Mouse (Mus musculus) CD8-positive naive resting alpha-beta T cell, adult 2 months (primary cell): ENCODE results near the gene Ccng1.

ENCODE experiments used
- DNase-seq, 2 experiments: peaks; one replicate each; pipeline ENCODE4 v3.0.0; 2022; ENCODE audit warnings: low read depth in 2 of 2, low spot score in 2 of 2

The Ccng1 gene

GRCm38 (mm10) chr11:40755109-40755627, at the start of gene Ccng1:
Gene Ccng1 (minus strand): TSS chr11:40755311.
- peak; percentile 62 to 65 for DNase-seq

- DNase-seq = no peak
Observed at GRCm38 (mm10) chr11:40790307-40790706, 35.2 kb upstream of the Ccng1 start.

- no peak for DNase-seq
Observed at GRCm38 (mm10) chr11:40789701-40790100, 34.6 kb upstream of the Ccng1 start.

GRCm38 (mm10) chr11:40786900-40787299, 31.8 kb upstream of the Ccng1 start:
- no peak for DNase-seq

- DNase-seq = no peak
Observed at GRCm38 (mm10) chr11:40784326-40784725, 29.2 kb upstream of the Ccng1 start.

GRCm38 (mm10) chr11:40783346-40783745, 28.2 kb upstream of the Ccng1 start:
- DNase-seq = no peak

- DNase-seq = no peak
Observed at GRCm38 (mm10) chr11:40781857-40782256, 26.7 kb upstream of the Ccng1 start.

GRCm38 (mm10) chr11:40775315-40776269, 20.5 kb upstream of the Ccng1 start:
- no peak for DNase-seq

- DNase-seq = no peak
Observed at GRCm38 (mm10) chr11:40764690-40765089, 9.6 kb upstream of the Ccng1 start.

GRCm38 (mm10) chr11:40763395-40763794, 8.3 kb upstream of the Ccng1 start:
- DNase-seq = peak in 1 of 2 experiments; percentile 29

GRCm38 (mm10) chr11:40759896-40760295, 4.8 kb upstream of the Ccng1 start:
- DNase-seq = no peak

GRCm38 (mm10) chr11:40755968-40756367, 857 bp upstream of the Ccng1 start:
- no peak for DNase-seq

- no peak for DNase-seq
Observed at GRCm38 (mm10) chr11:40754664-40755107, 425 bp downstream of the Ccng1 start.

- no peak for DNase-seq
Observed at GRCm38 (mm10) chr11:40753836-40754235, 1.3 kb downstream of the Ccng1 start.

- DNase-seq = no peak
Observed at GRCm38 (mm10) chr11:40747716-40748115, 7.4 kb downstream of the Ccng1 start.

- no peak for DNase-seq
Observed at GRCm38 (mm10) chr11:40746361-40746760, 8.8 kb downstream of the Ccng1 start.

GRCm38 (mm10) chr11:40744348-40744747, 10.8 kb downstream of the Ccng1 start:
- no peak for DNase-seq

- no peak for DNase-seq
Observed at GRCm38 (mm10) chr11:40741605-40742262, 13.4 kb downstream of the Ccng1 start.

- no peak for DNase-seq
Observed at GRCm38 (mm10) chr11:40737369-40737768, 17.7 kb downstream of the Ccng1 start.

- DNase-seq = no peak
Observed at GRCm38 (mm10) chr11:40734251-40734752, 20.8 kb downstream of the Ccng1 start.

GRCm38 (mm10) chr11:40733339-40734174, 21.6 kb downstream of the Ccng1 start, which contains the start of the genes Hmmr and Nudcd2:
Gene Hmmr (minus strand): TSS chr11:40733422.
Gene Nudcd2 (plus strand): TSS chr11:40733667.
- DNase-seq = peak; percentile 89 to 91
